Mouse (Mus musculus): Measurements from ENCODE around the gene Elavl1.
"Not testable (repeated sequence)": the region's sequence is repeated elsewhere in the genome, so short reads cannot be mapped to it uniquely, and the experiment has no call there.

The Elavl1 gene

GRCm38 (mm10) chr8:4324983-4325750, at the start of gene Elavl1, which contains the start of gene Ccl25:
Gene Elavl1, minus strand, starts transcription at chr8:4325413.
Gene Ccl25, plus strand, starts transcription at chr8:4325210.
- DNase-seq = peak; percentile 98

- DNase-seq = no peak
Measured at GRCm38 (mm10) chr8:4372657-4373056, 47.4 kb upstream of the Elavl1 start.

GRCm38 (mm10) chr8:4370078-4370477, 44.9 kb upstream of the Elavl1 start:
- DNase-seq = peak; percentile 11

- DNase-seq = no peak
Measured at GRCm38 (mm10) chr8:4368470-4368869, 43.3 kb upstream of the Elavl1 start.

GRCm38 (mm10) chr8:4367808-4368207, 42.6 kb upstream of the Elavl1 start:
- no peak for DNase-seq

GRCm38 (mm10) chr8:4366189-4366588, 41.0 kb upstream of the Elavl1 start:
- DNase-seq = no peak

GRCm38 (mm10) chr8:4360922-4361321, 35.7 kb upstream of the Elavl1 start:
- DNase-seq = no peak

- DNase-seq = no peak
Measured at GRCm38 (mm10) chr8:4359362-4359761, 34.1 kb upstream of the Elavl1 start.

GRCm38 (mm10) chr8:4355455-4355854, 30.2 kb upstream of the Elavl1 start:
- no peak for DNase-seq

GRCm38 (mm10) chr8:4354516-4354915, 29.3 kb upstream of the Elavl1 start:
- DNase-seq = no peak

- no peak for DNase-seq
Measured at GRCm38 (mm10) chr8:4353741-4354140, 28.5 kb upstream of the Elavl1 start.

GRCm38 (mm10) chr8:4352562-4352961, 27.3 kb upstream of the Elavl1 start:
- DNase-seq = not testable (repeated sequence)

GRCm38 (mm10) chr8:4350618-4351017, 25.4 kb upstream of the Elavl1 start:
- DNase-seq = no peak

- DNase-seq = no peak
Measured at GRCm38 (mm10) chr8:4349335-4349734, 24.1 kb upstream of the Elavl1 start.

- DNase-seq = no peak
Measured at GRCm38 (mm10) chr8:4348275-4348674, 23.1 kb upstream of the Elavl1 start.

GRCm38 (mm10) chr8:4347661-4348060, 22.4 kb upstream of the Elavl1 start:
- DNase-seq = no peak

GRCm38 (mm10) chr8:4340207-4340606, 15.0 kb upstream of the Elavl1 start:
- DNase-seq = no peak

GRCm38 (mm10) chr8:4335678-4336077, 10.5 kb upstream of the Elavl1 start:
- DNase-seq = no peak

GRCm38 (mm10) chr8:4333966-4334365, 8.8 kb upstream of the Elavl1 start:
- DNase-seq = no peak

- DNase-seq = no peak
Measured at GRCm38 (mm10) chr8:4329000-4329399, 3.8 kb upstream of the Elavl1 start.

GRCm38 (mm10) chr8:4325751-4326036, 481 bp upstream of the Elavl1 start:
- DNase-seq = no peak

GRCm38 (mm10) chr8:4324525-4324924, 688 bp downstream of the Elavl1 start:
- no peak for DNase-seq

- DNase-seq = no peak
Measured at GRCm38 (mm10) chr8:4323917-4324316, 1.3 kb downstream of the Elavl1 start.

- DNase-seq = peak; percentile 92
Measured at GRCm38 (mm10) chr8:4322470-4322869, 2.7 kb downstream of the Elavl1 start.

- no peak for DNase-seq
Measured at GRCm38 (mm10) chr8:4321031-4321430, 4.2 kb downstream of the Elavl1 start.

Data from kidney, postnatal 10 days (tissue).